Mouse (Mus musculus): ENCODE results near the gene Arhgef2. TPM values are rescaled to one million over a fixed set of nuclear protein-coding genes. Genes with fewer than 3 reads are reported as not detected.
A peak's percentile ranks its signal among the peaks of the same experiment; 100 is the strongest.
"Not testable (repeated sequence)": the region's sequence is repeated elsewhere in the genome, so short reads cannot be mapped to it uniquely, and the experiment has no call there.

Arhgef2 gene
- total RNA-seq (2021), result 10 to 100 TPM; 24.6 to 25.3 TPM
- long read RNA-seq, experiment 1, full-length matches to known transcripts, result 8 of 22 reads
- long read RNA-seq, experiment 1, partial matches to known transcripts, result 5 of 22 reads
- long read RNA-seq, experiment 1, other reads (novel, unspliced or antisense), result 9 of 22 reads
- long read RNA-seq, experiment 2, full-length matches to known transcripts, result 2 of 6 reads
- long read RNA-seq, experiment 2, partial matches to known transcripts, result 0 of 6 reads
- long read RNA-seq, experiment 2, other reads (novel, unspliced or antisense), result 4 of 6 reads

DNA sequence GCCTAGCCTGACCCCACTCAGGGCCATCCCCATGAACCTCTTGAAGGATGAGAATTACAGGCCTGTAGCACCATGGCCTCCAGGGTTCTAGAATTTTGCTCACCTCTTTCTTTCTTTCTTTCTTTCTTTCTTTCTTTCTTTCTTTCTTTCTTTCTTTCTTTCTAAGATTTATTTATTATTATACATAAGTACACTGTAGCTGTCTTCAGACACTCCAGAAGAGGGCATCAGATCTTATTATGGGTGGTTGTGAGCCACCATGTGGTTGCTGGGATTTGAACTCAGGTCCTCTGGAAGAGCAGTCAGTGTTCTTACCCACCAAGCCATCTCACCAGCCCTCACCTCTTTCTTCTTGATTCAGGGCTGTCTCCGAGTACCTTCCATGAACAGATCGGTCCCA, at the start of gene Arhgef2:
Gene Arhgef2, plus strand, starts transcription at position 301 of the 400 bp plus-strand sequence.
- not testable (repeated sequence) for DNase-seq

DNA sequence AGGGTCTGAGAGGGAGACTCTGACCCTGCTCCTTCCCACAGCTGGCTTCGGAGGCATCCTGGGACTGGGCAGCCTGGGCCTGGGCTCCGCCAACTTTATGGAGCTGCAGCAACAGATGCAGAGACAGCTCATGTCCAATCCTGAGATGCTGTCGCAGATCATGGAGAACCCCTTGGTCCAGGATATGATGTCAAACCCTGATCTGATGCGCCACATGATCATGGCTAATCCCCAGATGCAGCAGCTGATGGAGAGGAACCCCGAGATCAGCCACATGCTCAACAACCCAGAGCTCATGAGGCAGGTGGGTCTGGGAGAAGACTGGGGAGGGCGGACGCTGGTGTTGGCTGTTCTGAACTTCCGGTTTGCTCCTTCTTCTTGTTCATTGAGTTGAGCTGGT, 49.1 kb upstream of the Arhgef2 start:
- DNase-seq, result no peak

DNA sequence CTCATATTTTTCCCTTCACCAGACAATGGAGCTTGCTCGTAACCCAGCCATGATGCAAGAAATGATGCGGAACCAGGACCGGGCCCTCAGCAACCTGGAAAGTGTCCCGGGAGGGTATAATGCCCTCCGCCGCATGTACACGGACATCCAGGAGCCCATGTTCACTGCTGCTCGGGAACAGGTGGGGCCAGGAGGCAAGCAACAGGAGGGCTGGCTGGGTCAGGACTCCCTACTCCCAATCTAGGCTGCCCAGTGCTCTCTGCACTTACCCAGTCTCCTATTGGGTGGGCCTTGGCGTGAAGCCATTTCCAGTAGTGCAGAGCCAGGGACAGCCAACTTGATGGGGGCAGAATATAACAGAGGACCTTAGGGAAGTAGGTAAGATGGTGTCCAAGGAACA, 46.2 kb upstream of the Arhgef2 start:
- DNase-seq, result no peak

DNA sequence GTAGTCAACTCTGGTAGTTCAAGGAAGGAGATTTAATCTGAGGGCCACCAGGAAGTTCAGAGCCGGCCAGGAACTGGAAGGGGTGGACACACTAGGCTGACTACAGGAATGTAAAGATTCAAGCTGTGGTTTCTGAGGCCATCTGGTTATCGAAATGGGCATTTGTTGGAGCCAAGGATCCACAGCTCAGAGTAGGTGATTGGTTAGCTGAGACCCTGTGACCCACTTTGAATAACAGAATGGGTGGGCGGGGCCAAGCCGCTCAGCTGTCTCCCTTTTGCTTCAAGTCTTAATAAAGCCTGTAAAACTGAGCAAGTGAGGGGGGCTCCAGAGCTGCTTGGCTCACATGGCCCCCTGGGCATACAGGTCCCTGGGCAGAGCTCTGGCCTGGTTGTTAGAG, 43.8 kb upstream of the Arhgef2 start:
- no peak for DNase-seq

DNA sequence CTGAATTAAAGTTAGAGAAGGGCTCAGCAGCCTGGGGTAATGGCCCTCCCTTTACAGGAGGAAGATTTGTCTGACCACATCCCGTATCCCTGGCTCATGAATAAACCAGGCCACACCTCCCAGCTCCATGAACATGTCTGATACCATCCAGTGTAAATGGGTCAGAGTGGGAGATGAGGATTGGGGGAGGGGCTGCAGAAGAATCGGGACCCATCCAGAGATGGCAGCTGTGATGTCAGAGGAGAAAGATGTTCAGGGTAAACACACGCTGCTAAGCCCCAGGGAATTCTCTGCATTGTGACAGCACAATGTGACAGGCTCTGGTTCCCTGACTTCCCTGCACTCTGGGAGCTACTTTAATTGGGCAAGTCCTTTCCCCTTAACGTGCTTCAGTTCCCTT, 42.3 kb upstream of the Arhgef2 start:
- DNase-seq, result no peak

DNA sequence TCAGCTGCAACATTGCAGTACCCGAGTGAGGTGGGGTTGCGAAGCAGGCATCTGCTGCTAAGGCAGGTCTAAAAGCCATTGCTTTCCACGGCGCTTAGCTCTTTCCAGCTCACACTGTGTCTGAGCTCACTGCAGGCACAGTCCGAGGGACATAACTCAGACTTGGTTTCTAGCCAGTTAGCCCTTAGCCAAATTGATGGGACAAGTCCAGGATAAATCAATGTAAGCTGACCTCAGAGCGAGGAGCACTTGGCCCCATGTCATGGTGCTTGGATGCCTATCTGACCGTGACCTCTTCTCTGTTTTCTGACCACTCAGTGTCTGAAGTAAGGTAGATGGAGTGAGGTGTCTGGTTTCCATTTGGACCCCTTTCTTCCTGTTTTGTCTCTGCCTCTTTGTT, 41.8 kb upstream of the Arhgef2 start:
- DNase-seq, result no peak

DNA sequence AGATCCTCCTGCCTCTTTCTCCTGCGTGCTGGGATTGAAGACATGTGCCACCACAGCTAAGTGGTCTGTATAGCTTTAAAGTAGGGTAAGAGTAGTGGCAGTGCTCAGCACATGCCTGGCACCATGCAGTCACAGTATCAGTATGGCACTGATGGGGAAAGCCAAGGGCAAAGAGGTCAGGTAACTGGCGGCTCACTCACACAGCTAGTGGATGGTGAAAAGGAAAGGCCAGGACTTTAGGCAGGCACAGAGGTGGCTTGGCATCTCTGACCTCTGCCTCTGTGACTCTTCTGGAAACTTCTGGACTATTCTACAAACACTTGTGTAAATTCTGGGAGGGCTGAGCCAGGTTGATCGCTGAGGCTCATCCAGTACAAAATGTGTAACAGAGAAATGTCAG, 39.6 kb upstream of the Arhgef2 start:
- DNase-seq, result no peak

DNA sequence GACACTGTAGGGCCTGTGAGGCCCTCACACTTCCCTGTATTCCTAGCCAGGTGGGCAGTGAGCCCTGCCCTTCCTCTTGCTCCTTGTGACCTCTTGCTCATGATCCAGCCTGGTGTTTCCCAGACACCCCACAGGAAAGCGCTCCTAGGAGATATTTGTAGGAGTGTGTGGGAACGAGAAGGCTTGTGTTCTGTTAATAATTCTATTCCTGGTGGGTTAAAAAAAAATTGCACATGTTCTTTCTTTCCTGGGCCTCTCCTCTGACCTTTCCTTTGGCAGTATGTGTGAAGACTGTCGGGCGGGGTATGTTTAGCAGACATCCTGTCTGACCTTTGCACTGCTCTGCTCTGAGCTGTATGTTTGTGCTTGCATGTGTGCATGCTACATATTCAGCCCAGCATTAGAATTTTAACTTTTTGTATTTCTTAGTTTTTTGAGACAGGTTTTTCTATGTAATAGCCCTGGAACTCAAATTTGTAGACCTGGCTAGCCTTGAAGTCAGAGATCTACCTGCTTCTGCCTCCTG, 39.2 kb upstream of the Arhgef2 start:
- no peak for DNase-seq

DNA sequence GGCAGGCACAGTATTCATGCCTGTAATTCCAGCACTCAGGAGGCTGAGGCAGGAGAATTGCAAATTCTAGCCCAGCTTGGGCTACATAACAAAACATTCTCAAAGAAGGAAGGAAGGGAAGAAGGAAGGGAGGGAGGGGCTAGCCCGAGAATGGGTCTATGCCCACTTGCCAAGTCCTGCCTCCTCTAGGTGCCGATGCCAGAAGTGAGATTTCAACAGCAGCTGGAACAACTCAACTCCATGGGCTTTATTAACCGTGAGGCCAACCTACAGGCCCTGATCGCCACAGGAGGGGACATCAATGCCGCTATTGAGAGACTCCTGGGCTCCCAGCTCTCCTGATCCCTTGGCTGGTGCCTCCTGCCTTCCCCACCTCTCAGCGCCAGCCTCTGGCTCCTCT, 37.9 kb upstream of the Arhgef2 start:
- peak in 1 of 2 experiments; percentile 37 for DNase-seq

DNA sequence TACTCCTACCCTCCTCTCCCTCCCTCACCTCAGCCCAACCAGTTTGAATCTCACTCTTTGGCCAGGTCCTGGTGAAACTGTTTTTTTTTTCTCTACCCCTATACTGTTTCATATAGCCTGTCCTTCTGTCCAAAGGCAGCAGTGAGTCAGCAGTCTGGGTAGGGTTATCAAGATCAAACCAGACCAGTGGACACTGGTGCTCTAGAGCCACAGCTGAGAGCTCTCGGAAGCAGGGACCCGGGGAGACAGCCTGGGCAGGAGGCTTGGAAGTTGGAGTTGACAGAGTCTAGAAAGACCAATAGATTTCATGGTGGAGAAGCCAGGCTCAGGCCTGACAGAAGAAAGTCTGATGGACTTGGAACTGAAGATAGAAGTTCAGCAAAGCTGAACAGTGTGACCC, 37.2 kb upstream of the Arhgef2 start:
- peak; percentile 27 to 30 for DNase-seq

DNA sequence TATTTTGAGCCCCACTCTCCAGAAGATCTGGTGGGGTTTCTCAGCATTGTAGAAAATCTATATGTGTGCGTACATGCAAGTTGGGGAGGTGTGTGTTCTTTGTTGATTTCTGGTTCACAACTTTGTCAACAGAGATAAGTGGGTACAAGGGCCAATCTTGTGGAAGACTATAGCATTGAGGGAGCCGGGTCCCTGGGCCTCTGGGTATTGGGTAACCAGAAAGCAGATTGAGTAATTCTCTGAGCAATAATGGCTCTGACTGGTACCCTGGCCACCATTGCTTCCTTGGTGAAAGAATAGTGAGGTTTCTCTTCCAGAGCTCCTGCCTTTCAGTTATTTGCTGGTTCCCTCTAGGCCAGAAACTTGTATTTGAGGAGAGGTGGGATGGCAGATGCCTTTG, 36.7 kb upstream of the Arhgef2 start:
- no peak for DNase-seq

DNA sequence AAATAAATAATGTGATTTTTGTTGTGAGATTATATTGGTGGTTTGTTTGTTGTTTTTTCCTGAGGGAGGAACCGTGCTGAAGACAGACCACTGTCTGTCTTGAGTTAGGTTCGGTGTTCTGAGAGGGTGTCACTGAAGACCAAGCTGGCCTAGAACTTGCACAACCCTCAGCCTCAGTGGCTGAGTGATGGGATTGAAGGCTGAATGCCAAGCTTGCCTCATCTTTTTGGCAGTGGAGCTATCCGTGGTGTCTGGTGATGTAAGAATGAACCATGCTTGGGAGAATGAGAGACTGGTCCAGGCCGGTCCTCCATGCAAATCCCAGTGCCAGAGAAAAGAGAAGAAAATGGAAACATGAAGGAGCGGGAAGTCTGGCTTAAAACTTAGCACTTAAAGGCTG, 36.1 kb upstream of the Arhgef2 start:
- peak; percentile 53 to 77 for DNase-seq

DNA sequence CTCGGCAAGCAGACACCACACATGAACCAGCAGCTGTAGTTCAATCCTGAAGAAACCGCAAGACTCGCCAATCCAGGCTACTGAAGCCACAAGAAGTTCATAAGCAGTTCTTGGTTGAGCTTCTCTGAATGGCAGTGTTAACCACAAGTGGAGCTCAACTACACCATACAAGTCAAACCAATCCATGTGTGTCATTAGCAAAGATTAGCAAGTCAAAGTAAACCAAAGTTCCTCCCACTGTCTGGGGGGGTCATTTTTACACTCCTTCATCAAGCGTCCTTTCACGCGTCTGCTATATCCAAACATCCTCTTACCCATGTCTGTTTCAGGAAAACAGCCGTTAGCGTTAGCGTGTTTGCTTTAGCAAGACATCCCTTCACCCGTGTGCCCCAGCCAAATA, 35.4 kb upstream of the Arhgef2 start:
- DNase-seq, result no peak

DNA sequence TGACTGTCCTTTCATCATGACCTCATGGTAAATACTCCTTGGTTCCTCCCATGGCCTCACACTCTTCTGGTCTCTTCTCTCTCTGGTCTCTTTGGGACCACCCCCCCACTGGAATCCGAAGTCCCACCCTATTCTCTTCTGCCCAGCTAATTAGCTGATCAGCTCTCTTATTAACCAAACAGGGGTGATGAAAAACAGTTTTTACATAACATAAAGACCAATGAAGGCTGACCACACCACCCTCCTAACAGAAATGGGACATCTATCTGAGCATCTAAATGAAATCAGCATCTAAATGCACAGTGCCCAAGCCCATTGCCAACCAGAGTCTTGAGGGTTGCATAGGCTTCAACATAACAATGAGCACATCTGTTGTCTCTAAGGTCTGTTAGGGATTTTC, 33.9 kb upstream of the Arhgef2 start:
- DNase-seq, result no peak

DNA sequence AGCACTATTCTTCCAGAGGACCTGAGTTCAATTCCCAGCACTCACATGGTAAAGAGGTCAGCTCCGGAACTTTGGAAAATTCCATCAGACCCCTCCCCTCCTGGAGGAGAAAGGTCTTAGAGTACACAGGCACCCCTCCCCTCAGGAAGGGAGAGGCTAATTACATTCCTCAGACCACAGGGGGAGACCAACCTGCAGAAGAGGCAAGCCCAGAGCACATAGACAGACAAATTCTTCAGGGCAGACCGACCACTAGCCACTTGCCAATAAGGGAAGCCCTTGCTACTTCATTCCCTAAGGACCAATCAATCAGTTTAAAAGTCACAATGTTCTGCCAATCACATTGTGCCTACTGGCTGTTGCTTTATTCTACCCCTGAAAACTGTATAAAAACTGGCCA, 32.9 kb upstream of the Arhgef2 start:
- DNase-seq, result no peak

DNA sequence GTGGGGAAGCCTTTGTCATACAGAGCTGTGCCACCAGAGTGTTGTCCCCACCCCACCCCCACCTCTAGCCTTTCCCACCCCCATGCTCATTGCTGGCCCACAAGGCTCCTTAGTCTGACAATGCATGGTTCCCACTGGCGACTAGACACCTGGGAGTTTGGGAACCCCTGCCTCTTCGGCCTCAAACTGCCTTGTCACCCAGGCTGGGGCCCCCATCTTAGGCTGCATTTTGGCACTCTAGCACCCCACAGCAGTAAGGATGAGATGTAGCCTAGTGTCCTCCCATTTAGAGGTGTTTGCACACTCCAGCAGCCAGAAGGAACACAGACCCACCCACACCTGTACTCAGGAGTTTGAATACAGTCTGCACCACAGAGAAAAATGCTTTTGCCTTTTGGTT, 32.0 kb upstream of the Arhgef2 start:
- no peak for DNase-seq

DNA sequence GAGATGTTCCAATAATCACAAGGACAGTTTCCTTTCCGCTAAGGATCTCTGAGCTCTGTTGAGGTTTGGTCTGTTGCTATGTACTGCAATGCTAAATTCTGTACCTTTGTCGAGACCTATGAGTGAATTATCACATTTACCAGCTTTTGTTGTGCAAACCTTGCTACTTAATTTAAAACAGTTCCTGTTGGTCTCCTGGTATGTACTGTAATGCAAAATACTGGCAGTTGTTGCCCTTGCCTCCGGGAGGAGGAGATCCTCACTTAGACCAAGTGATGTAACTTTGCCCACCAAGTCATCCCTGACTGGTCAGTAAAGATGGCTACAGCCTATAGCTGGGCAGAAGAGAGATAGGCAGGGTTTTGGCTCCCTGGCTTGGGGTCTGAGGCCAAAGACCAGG, 30.2 kb upstream of the Arhgef2 start, which contains the start of gene Ssr2:
Gene Ssr2, plus strand, starts transcription at position 337 of the 400 bp plus-strand sequence.
- no peak for DNase-seq

DNA sequence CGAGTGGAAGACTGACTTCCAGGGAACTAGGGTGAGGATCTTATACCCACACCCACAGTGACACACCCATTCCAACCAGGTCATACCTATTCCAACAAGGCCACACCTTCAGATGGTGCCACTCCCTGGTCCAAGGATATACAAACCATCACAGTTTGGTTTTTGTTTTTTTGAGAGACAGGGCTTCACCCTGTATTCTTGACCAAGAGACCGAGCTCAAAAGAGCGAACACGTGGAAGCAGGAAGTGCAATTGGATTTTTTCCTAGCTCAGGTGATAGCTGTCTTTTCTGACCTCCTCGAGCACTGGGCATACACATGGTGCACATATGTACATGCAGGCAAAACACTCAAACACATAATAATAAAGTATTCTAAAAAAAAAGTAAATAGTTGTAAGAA, 27.9 kb upstream of the Arhgef2 start:
- not testable (repeated sequence) for DNase-seq

DNA sequence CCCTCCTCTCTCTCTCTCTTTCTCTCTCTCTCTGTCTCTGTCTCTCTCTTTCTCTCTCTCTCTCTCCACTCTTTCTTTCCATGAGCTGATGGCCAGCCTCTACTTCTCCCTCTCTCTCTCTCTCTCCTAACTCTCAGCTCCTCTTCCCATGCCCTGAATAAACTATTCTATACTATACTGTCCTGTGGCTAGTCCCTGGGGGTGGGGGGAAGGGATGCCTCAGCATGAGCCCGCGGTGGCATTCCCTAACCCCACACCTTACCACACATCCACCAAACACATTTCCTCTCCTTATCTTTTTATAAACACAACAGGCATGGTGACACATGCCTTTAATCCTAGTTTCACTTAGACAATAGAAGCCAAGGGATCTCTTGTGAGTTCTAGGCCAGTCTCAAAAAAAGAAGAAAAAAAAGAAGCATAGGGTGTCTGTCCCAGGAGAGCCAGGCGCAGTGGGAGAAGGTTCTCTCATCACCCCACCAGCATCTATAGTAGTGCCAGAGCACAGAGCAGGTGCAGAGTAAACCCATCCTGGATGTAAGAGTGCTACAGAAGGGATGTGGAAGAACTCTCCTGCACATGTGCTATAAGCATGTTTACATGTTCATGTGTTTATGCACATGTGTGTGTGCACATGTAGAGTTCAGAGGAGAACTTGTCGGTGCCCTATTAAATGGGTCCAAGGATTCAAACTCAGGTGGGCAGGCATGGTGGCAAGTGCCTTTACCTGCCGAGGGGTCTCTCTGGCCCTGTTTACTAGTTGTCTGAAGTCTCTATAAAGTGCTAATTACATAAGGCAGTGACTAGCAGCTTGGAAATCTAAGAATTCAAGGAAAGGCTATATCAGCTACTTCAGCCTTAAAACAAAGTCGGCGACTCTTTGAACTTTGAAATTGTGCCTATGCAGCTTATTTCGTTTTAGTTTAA, 27.0 kb upstream of the Arhgef2 start:
- no peak for DNase-seq

DNA sequence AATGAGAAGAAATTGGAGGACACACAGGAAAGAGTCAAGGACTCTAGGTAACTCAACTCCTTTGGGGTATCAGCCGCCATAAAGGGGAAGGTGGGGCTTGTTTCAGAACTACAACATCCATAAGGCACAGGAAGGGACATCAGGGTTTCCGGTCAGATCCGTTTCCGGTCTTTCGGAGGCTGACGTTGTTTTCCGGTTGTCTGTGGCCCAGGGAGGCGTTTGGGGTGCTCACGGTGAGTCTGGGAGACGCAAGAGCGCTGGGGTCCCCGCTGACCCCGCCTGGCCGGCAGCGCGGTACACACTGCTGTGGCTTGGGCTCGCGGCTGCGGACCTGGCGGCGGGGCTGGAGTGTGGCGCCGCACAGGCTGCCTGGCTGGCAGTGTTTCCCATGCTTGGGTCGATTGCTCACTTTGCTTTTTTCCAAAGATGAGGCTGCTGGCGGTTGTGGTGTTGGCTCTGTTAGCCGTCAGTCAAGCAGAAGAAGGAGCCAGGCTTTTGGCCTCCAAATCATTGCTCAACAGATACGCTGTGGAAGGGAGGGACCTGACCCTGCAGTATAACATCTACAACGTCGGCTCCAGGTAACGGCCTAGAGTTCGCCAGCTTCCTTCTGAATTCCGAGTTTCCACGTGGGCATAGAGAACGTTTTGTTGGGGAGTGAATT, 26.2 kb upstream of the Arhgef2 start:
- DNase-seq, result peak; percentile 82 to 84

DNA sequence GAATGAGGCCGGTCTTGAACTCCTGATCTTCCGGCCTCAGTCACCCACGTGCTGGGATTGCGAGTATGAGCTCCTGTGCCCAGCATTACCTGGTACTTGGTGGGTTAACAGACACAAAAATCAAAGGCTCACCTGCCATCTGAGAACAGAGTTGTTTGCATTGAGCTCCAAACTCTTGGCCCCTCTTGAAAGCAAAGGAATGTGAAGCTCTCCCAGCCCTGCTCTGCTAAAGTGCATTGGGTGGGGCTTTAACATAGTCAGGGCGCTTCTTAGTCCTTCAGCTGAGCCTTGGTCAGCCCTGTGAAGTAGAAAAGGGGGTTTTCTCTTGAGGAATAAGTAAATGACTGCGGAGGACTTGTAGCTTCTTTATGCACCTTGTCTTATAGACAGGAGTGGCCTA, 20.0 kb upstream of the Arhgef2 start:
- no peak for DNase-seq

DNA sequence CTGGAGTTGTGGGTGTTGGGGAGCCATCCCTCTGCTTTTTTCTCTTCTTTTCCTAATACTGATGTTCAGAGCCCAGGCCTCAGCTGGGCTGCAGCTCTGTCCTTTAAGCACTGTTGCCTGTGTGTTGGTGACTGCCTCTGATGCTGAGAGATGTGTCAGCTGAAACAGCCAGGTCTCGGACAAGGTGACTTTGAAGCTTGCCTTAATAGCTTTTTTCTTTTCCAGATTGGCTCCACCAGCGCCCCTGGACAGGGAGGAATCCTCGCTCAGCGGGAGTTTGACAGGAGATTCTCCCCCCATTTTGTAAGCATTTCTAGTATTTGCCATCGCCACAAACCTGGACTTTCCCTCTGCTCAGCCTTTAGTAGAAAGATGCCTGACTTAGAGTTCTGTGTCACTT, 19.1 kb upstream of the Arhgef2 start:
- DNase-seq, result no peak

DNA sequence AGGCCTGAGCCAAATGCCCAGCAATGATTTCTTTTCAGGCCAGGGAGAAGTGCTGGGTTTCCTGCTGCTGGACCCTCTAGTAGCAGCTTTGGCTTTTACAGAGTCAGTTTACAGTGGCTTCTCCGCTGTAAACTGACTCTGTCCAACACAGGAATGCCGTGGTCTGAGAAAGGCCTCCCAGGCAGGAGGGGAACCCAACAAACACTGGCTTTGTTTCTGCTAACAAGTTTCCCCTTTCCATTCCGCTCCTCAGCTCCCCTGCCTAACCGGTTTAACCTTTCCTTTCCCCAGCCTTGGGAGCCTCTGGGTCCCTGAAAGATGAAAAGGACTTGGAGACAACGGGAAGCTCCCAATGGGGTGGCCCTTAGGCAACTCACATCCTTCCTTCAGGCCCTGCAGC, 15.5 kb upstream of the Arhgef2 start:
- no peak for DNase-seq
